ENCODE assay signal across 9 mouse cellular contexts in genomic region chr2:28639794-28640193, GRCm38 (mm10). TPM values are rescaled to one million over a fixed set of nuclear protein-coding genes. Genes with fewer than 3 reads are reported as not detected.
DNase-seq lines count a peak whose midpoint lies in the region; ATAC-seq and TF ChIP-seq lines count a peak whose summit lies in the region.
"Had no signal": no experiment of that assay in that cellular context is flagged by ENCODE, and none has a peak within 500 bp of the region (broad histone marks: within the 10 kb centered on the region; RNA-seq: fewer than 3 reads in every experiment).

No protein-coding gene starts in this region.

- no peaks in the 10 kb centered on the region for H3K9me3 ChIP-seq in hindbrain, postnatal 0 days (ENCODE audit: low read length)
- no peaks in the 10 kb centered on the region for H3K9me3 ChIP-seq in hindbrain, embryonic 14.5 days (ENCODE audit: control insufficient read depth, low read length)
- H3K9me3 ChIP-seq in E14TG2a.4 (ENCODE audit: low read length): no peaks in the 10 kb centered on the region
- H3K9me3 ChIP-seq in midbrain, embryonic 16.5 days (replicated peaks; ENCODE audit: control insufficient read depth, low read length, poor library complexity, severe bottlenecking): no peaks in the 10 kb centered on the region

- no peak for DNase-seq in hindbrain, postnatal 0 days (ENCODE audit: low spot score)
- DNase-seq in hindbrain, embryonic 14.5 days (ENCODE audit: low spot score): no peak
- peak; percentile 68 for DNase-seq in 416B (ENCODE audit: low read depth)
- peak; percentile 52 for DNase-seq in cerebellum, adult 9-11 months

- H3K36me3 ChIP-seq in hindbrain, postnatal 0 days (ENCODE audit: insufficient read depth, low read length): no peaks in the 10 kb centered on the region
- H3K36me3 ChIP-seq in hindbrain, embryonic 14.5 days (replicated peaks; ENCODE audit: control insufficient read depth, insufficient read depth): no peaks in the 10 kb centered on the region
- H3K36me3 ChIP-seq in E14TG2a.4 (ENCODE audit: insufficient read depth, low read length): no peaks in the 10 kb centered on the region
- no peaks in the 10 kb centered on the region for H3K36me3 ChIP-seq in midbrain, embryonic 16.5 days (ENCODE audit: control insufficient read depth, insufficient read depth, low read length)

- 59% methylated on average over 7 of the region's 7 CpGs for WGBS in hindbrain, postnatal 0 days
- WGBS in hindbrain, embryonic 14.5 days: 53% methylated on average over 7 of the region's 7 CpGs
- 57% methylated on average over 7 of the region's 7 CpGs for WGBS in midbrain, embryonic 16.5 days

- ATAC-seq in hindbrain, postnatal 0 days: no peak
- ATAC-seq in hindbrain, embryonic 14.5 days (ENCODE audit: low FRiP score): no peak
- peak; percentile 27; the same call in 1 of the 2 replicates for ATAC-seq in megakaryocyte progenitor cell, adult 5-6 weeks (replicated peaks; ENCODE audit: poor library complexity)
- no peak for ATAC-seq in granulocyte monocyte progenitor cell, adult 5-6 weeks (replicated peaks; ENCODE audit: poor library complexity, severe bottlenecking)
- ATAC-seq in midbrain, embryonic 16.5 days: no peak

- no peak overlapping the region for H3K9ac ChIP-seq in hindbrain, postnatal 0 days (replicated peaks; ENCODE audit: low read length)
- no peak overlapping the region for H3K9ac ChIP-seq in hindbrain, embryonic 14.5 days
- no peak overlapping the region for H3K9ac ChIP-seq in midbrain, embryonic 16.5 days (ENCODE audit: low read depth, low read length)

- H3K4me1 ChIP-seq in hindbrain, postnatal 0 days (ENCODE audit: insufficient read depth, low read length): peaks cover 7% of the 10 kb centered on the region
- H3K4me1 ChIP-seq in hindbrain, embryonic 14.5 days (replicated peaks; ENCODE audit: control insufficient read depth, insufficient read depth, low read length): peaks cover 27% of the 10 kb centered on the region
- peaks cover 44% of the 10 kb centered on the region for H3K4me1 ChIP-seq in E14TG2a.4 (replicated peaks; ENCODE audit: low read depth, low read length)
- H3K4me1 ChIP-seq in midbrain, embryonic 16.5 days (ENCODE audit: control insufficient read depth, insufficient read depth, low read length): peaks cover 21% of the 10 kb centered on the region

- no peak overlapping the region for H3K4me2 ChIP-seq in hindbrain, postnatal 0 days (ENCODE audit: low read depth, low read length)
- no peak overlapping the region for H3K4me2 ChIP-seq in hindbrain, embryonic 14.5 days (replicated peaks)
- H3K4me2 ChIP-seq in midbrain, embryonic 16.5 days (ENCODE audit: low read length): no peak overlapping the region

- H3K27ac ChIP-seq in hindbrain, postnatal 0 days: no peak overlapping the region
- no peak overlapping the region for H3K27ac ChIP-seq in hindbrain, embryonic 14.5 days
- no peak overlapping the region for H3K27ac ChIP-seq in midbrain, embryonic 16.5 days (ENCODE audit: low read length)

- peak; percentile 34; the same call in 1 of the 2 replicates for TF ChIP-seq CTCF in hindbrain, postnatal 0 days (IDR thresholded peaks at IDR 0.05; ENCODE audit: low read depth)
- peak; percentile 53 for TF ChIP-seq CTCF in E14TG2a.4 (conservative IDR thresholded peaks at IDR 0.05; ENCODE audit: low read length)

- H3K27me3 ChIP-seq in hindbrain, postnatal 0 days (ENCODE audit: insufficient read depth, low read length): no peaks in the 10 kb centered on the region
- H3K27me3 ChIP-seq in hindbrain, embryonic 14.5 days (ENCODE audit: control insufficient read depth, insufficient read depth, low read length): no peaks in the 10 kb centered on the region
- H3K27me3 ChIP-seq in E14TG2a.4 (ENCODE audit: insufficient read depth, low read length): peaks cover 3% of the 10 kb centered on the region; the same call in 1 of the 2 replicates
- H3K27me3 ChIP-seq in midbrain, embryonic 16.5 days (ENCODE audit: control insufficient read depth, insufficient read depth, low read depth, low read length): no peaks in the 10 kb centered on the region

- no peak overlapping the region for H3K4me3 ChIP-seq in hindbrain, postnatal 0 days (ENCODE audit: low read length)
- no peak overlapping the region for H3K4me3 ChIP-seq in hindbrain, embryonic 14.5 days (replicated peaks; ENCODE audit: low read length)
- H3K4me3 ChIP-seq in E14TG2a.4 (replicated peaks; ENCODE audit: low read length): no peak overlapping the region
- no peak overlapping the region for H3K4me3 ChIP-seq in midbrain, embryonic 16.5 days (ENCODE audit: low read depth, low read length)

RNA-seq across cellular contexts. Expression of gene Tsc1, which starts 1.2 kb away (rescaled TPM):
- total RNA-seq in hindbrain, postnatal 0 days (2014; rRNA removed): 33.9 and 42.3 TPM in 2 replicates
- polyA plus RNA-seq in hindbrain, postnatal 0 days (2015; fragmentation: Nextera tagmentation; extraction: Ambion mirVana): 20.0 and 22.7 TPM in 2 replicates
- 29.2 and 29.4 TPM in 2 replicates for polyA plus RNA-seq in hindbrain, embryonic 14.5 days (2014; fragmentation: Nextera tagmentation; extraction: Ambion mirVana)
- total RNA-seq in megakaryocyte progenitor cell, adult 5-6 weeks (2015): 9.4 and 10.3 TPM in 2 replicates
- 7.1 and 12.1 TPM in 2 replicates for total RNA-seq in megakaryocyte progenitor cell, adult 5-6 weeks (2017)
- 17.4 and 23.7 TPM in 2 replicates for total RNA-seq in granulocyte monocyte progenitor cell, adult 5-6 weeks (2014; fragmentation: Nextera tagmentation)
- total RNA-seq in granulocyte monocyte progenitor cell, adult 5-6 weeks (2017): 11.1 and 12.4 TPM in 2 replicates
- polyA plus RNA-seq in midbrain, embryonic 16.5 days (2015; fragmentation: Nextera tagmentation; extraction: Ambion mirVana): 30.4 and 37.9 TPM in 2 replicates

RNA-seq across cellular contexts. Expression of gene Gfi1b, which starts 18.0 kb away (rescaled TPM):
- total RNA-seq in hindbrain, postnatal 0 days (2014; rRNA removed): not detected in 2 replicates
- not detected in 2 replicates for polyA plus RNA-seq in hindbrain, postnatal 0 days (2015; fragmentation: Nextera tagmentation; extraction: Ambion mirVana)
- not detected in 2 replicates for polyA plus RNA-seq in hindbrain, embryonic 14.5 days (2014; fragmentation: Nextera tagmentation; extraction: Ambion mirVana)
- total RNA-seq in megakaryocyte progenitor cell, adult 5-6 weeks (2015): 15.6 and 28.3 TPM in 2 replicates
- total RNA-seq in megakaryocyte progenitor cell, adult 5-6 weeks (2017): 10.3 and 13.1 TPM in 2 replicates
- total RNA-seq in granulocyte monocyte progenitor cell, adult 5-6 weeks (2014; fragmentation: Nextera tagmentation): 1.4 TPM in 1 of 2 replicates, not detected in the other
- total RNA-seq in granulocyte monocyte progenitor cell, adult 5-6 weeks (2017): 1.9 and 2.0 TPM in 2 replicates
- not detected in 2 replicates for polyA plus RNA-seq in midbrain, embryonic 16.5 days (2015; fragmentation: Nextera tagmentation; extraction: Ambion mirVana)
- total RNA-seq: layer of hippocampus, adult 18-20 months had no signal

RNA-seq across cellular contexts. Expression of gene Gtf3c5, which starts 56.2 kb away (rescaled TPM):
- 23.1 and 28.4 TPM in 2 replicates for total RNA-seq in hindbrain, postnatal 0 days (2014; rRNA removed)
- 27.4 and 29.5 TPM in 2 replicates for polyA plus RNA-seq in hindbrain, postnatal 0 days (2015; fragmentation: Nextera tagmentation; extraction: Ambion mirVana)
- 28.6 and 29.3 TPM in 2 replicates for polyA plus RNA-seq in hindbrain, embryonic 14.5 days (2014; fragmentation: Nextera tagmentation; extraction: Ambion mirVana)
- 16.2 and 19.1 TPM in 2 replicates for total RNA-seq in megakaryocyte progenitor cell, adult 5-6 weeks (2015)
- 11.0 and 13.0 TPM in 2 replicates for total RNA-seq in megakaryocyte progenitor cell, adult 5-6 weeks (2017)
- 25.9 and 31.5 TPM in 2 replicates for total RNA-seq in granulocyte monocyte progenitor cell, adult 5-6 weeks (2014; fragmentation: Nextera tagmentation)
- 12.6 and 16.5 TPM in 2 replicates for total RNA-seq in granulocyte monocyte progenitor cell, adult 5-6 weeks (2017)
- polyA plus RNA-seq in midbrain, embryonic 16.5 days (2015; fragmentation: Nextera tagmentation; extraction: Ambion mirVana): 42.3 and 46.3 TPM in 2 replicates

RNA-seq across cellular contexts. Expression of gene Spaca9, which starts 59.7 kb away (rescaled TPM):
- 0.89 TPM in 1 of 2 replicates, not detected in the other for total RNA-seq in hindbrain, postnatal 0 days (2014; rRNA removed)
- 2.9 and 3.7 TPM in 2 replicates for polyA plus RNA-seq in hindbrain, postnatal 0 days (2015; fragmentation: Nextera tagmentation; extraction: Ambion mirVana)
- polyA plus RNA-seq in hindbrain, embryonic 14.5 days (2014; fragmentation: Nextera tagmentation; extraction: Ambion mirVana): 4.1 and 6.2 TPM in 2 replicates
- total RNA-seq in megakaryocyte progenitor cell, adult 5-6 weeks (2015): 0.66 and 5.7 TPM in 2 replicates
- total RNA-seq in megakaryocyte progenitor cell, adult 5-6 weeks (2017): 2.4 and 8.4 TPM in 2 replicates
- 5.0 TPM in 1 of 2 replicates, not detected in the other for total RNA-seq in granulocyte monocyte progenitor cell, adult 5-6 weeks (2014; fragmentation: Nextera tagmentation)
- total RNA-seq in granulocyte monocyte progenitor cell, adult 5-6 weeks (2017): 4.8 and 4.9 TPM in 2 replicates
- 1.8 and 2.8 TPM in 2 replicates for polyA plus RNA-seq in midbrain, embryonic 16.5 days (2015; fragmentation: Nextera tagmentation; extraction: Ambion mirVana)
- total RNA-seq: layer of hippocampus, adult 18-20 months had no signal

Comparison
In these comparisons a context has a peak if more than half of its experiments do, and no peak if none do; other contexts are left out.
1. DNase-seq: peak in 416B (single experiment) and cerebellum, adult 9-11 months (single experiment); none in hindbrain, postnatal 0 days (single experiment) and hindbrain, embryonic 14.5 days (single experiment).